In the genomic region with DNA sequence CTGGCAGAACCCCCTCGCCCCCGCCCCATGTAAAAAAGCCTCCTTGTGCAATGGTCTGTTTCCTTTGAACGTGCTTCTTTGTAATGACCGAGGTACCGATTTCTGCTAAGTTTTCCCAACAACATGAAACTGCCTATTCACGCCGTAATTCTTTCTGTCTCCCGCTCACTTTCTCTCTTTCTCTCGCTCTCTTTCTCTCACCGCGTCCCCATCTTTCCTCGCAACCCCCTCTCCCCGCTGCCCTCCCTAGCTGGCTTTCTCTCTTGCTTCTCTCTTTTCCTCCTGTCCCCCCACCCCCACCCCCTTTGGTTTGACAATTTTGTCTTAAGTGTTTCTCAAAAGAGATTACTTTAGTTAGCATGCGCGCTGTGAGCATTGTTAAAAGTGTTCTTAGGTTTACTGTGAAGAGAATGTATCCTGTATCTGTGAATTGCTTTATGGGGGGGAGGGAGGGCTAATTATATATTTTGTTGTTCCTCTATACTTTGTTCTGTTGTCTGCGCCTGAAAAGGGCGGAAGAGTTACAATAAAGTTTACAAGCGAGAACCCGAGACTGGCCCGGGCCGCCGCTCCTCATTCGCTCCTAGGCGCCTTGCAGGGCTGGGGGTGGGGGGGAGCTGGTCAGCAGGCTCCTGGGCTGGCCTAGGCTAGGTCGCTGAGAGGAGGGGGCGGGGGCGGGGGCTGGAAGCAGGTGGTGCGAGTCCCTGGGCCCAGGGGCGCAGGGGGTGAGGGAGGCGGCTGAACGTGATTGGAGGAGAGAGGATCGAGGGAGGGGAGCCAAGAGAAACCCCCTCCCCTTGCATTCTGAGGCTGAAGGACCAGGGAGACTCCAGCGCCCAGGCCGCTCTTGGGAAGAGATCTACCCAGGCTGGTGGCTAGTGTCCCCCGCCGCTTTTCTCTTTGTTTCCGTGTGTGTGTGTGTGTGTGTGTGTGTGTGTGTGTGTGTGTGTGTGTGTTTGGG, we compare ENCODE assay signal across 9 mouse cellular contexts. TPM values are rescaled to one million over a fixed set of nuclear protein-coding genes. Genes with fewer than 3 reads are reported as not detected.
DNase-seq lines count a peak whose midpoint lies in the region; ATAC-seq and TF ChIP-seq lines count a peak whose summit lies in the region.
"Had no signal": no experiment of that assay in that cellular context is flagged by ENCODE, and none has a peak within 500 bp of the region (broad histone marks: within the 10 kb centered on the region; RNA-seq: fewer than 3 reads in every experiment).

No protein-coding gene starts in this region.

- WGBS in heart, embryonic 12.5 days, result under 1% methylated on average over 34 of the region's 37 CpGs
- WGBS in kidney, embryonic 15.5 days, result under 1% methylated on average over 37 of the region's 37 CpGs
- under 1% methylated on average over 36 of the region's 37 CpGs for whole genome bisulfite sequencing in midbrain, embryonic 15.5 days
- WGBS in thymus, adult 2 months, result 10% methylated on average over 36 of the region's 37 CpGs

- H3K4me3 ChIP-seq in heart, embryonic 12.5 days, result peak overlapping the region; percentile 40
- peak overlapping the region; percentile 80 for H3K4me3 ChIP-seq in kidney, embryonic 15.5 days (replicated peaks)
- no peak overlapping the region for H3K4me3 ChIP-seq in midbrain, embryonic 15.5 days
- H3K4me3 ChIP-seq in thymus, adult 2 months (ENCODE audit: control insufficient read depth, insufficient read depth, low read length), result no peak overlapping the region

- H3K4me2 ChIP-seq in heart, embryonic 12.5 days, result peak overlapping the region; percentile 70
- peak overlapping the region; percentile 90 for H3K4me2 ChIP-seq in kidney, embryonic 15.5 days
- peak overlapping the region; percentile 42; the same call in 1 of the 2 replicates for H3K4me2 ChIP-seq in midbrain, embryonic 15.5 days

- TF ChIP-seq POLR2A in thymus, adult 2 months (IDR thresholded peaks at IDR 0.05; ENCODE audit: control insufficient read depth, extremely low read depth, insufficient read depth, low read length, poor library complexity), result no peak

- peaks cover 97% of the 10 kb centered on the region for H3K27me3 ChIP-seq in heart, embryonic 12.5 days (replicated peaks)
- 0 out of 2 replicates have a peak, but pooled peaks cover 3% of the 10 kb centered on the region for H3K27me3 ChIP-seq in kidney, embryonic 15.5 days
- peaks cover 93% of the 10 kb centered on the region for H3K27me3 ChIP-seq in midbrain, embryonic 15.5 days (replicated peaks)
- H3K27me3 ChIP-seq in thymus, adult 2 months (ENCODE audit: control insufficient read depth, insufficient read depth, low read length), result peaks cover 69% of the 10 kb centered on the region

- no peak overlapping the region for H3K27ac ChIP-seq in heart, embryonic 12.5 days (ENCODE audit: poor library complexity, severe bottlenecking)
- peak overlapping the region; percentile 100 for H3K27ac ChIP-seq in kidney, embryonic 15.5 days
- H3K27ac ChIP-seq in midbrain, embryonic 15.5 days, result no peak overlapping the region
- no peak overlapping the region for H3K27ac ChIP-seq in thymus, adult 2 months (ENCODE audit: control insufficient read depth, insufficient read depth, low read length)

- TF ChIP-seq CTCF in thymus, adult 2 months (IDR thresholded peaks at IDR 0.05; ENCODE audit: borderline replicate concordance, control insufficient read depth, extremely low read depth, insufficient read depth, low read length, poor library complexity), result no peak; the same call in 1 of the 2 replicates

- no peaks in the 10 kb centered on the region for H3K36me3 ChIP-seq in heart, embryonic 12.5 days
- H3K36me3 ChIP-seq in kidney, embryonic 15.5 days, result no peaks in the 10 kb centered on the region
- no peaks in the 10 kb centered on the region for H3K36me3 ChIP-seq in midbrain, embryonic 15.5 days (replicated peaks)
- H3K36me3 ChIP-seq in thymus, adult 2 months (ENCODE audit: control insufficient read depth, insufficient read depth, low read length), result no peaks in the 10 kb centered on the region
- H3K36me3 ChIP-seq: G1E had no signal

- H3K9me3 ChIP-seq in heart, embryonic 12.5 days (replicated peaks), result no peaks in the 10 kb centered on the region
- no peaks in the 10 kb centered on the region for H3K9me3 ChIP-seq in kidney, embryonic 15.5 days (replicated peaks)
- H3K9me3 ChIP-seq in midbrain, embryonic 15.5 days, result no peaks in the 10 kb centered on the region
- H3K9me3 ChIP-seq: G1E had no signal

- DNase-seq in heart, adult 11 months, result no peak
- peak; percentile 78 for DNase-seq in embryo, embryonic 11.5 days (ENCODE audit: low read depth, low spot score)
- DNase-seq in right cerebral cortex, postnatal 25 days, result no peak
- DNase-seq in urinary bladder, postnatal 10 days (ENCODE audit: low spot score), result no peak
- no peak for DNase-seq in thymus, adult 2 months

- H3K9ac ChIP-seq in heart, embryonic 12.5 days, result no peak overlapping the region
- H3K9ac ChIP-seq in kidney, embryonic 15.5 days, result peak overlapping the region; percentile 96
- no peak overlapping the region for H3K9ac ChIP-seq in midbrain, embryonic 15.5 days

- peaks cover 30% of the 10 kb centered on the region for H3K4me1 ChIP-seq in heart, embryonic 12.5 days (replicated peaks)
- peaks cover 46% of the 10 kb centered on the region for H3K4me1 ChIP-seq in kidney, embryonic 15.5 days
- peaks cover 6% of the 10 kb centered on the region; the same call in 1 of the 2 replicates for H3K4me1 ChIP-seq in midbrain, embryonic 15.5 days
- H3K4me1 ChIP-seq in thymus, adult 2 months (replicated peaks; ENCODE audit: control insufficient read depth, insufficient read depth, low read length), result peaks cover 5% of the 10 kb centered on the region

- no peak for ATAC-seq in heart, embryonic 12.5 days (ENCODE audit: insufficient number of reproducible peaks, low FRiP score)
- ATAC-seq in kidney, embryonic 15.5 days (replicated peaks; ENCODE audit: low FRiP score), result peak; percentile 91
- ATAC-seq in midbrain, embryonic 15.5 days (replicated peaks), result no peak

RNA-seq across cellular contexts. Expression of a gene that starts 1.4 kb away (rescaled TPM):
- 0.14 and 0.22 TPM in 2 replicates for polyA plus RNA-seq in heart, embryonic 12.5 days (2016; fragmentation: Nextera tagmentation; extraction: Ambion mirVana)
- polyA plus RNA-seq in kidney, embryonic 15.5 days (2015; fragmentation: Nextera tagmentation; extraction: Ambion mirVana), result 58.5 and 62.7 TPM in 2 replicates
- polyA plus RNA-seq in midbrain, embryonic 15.5 days (2015; fragmentation: Nextera tagmentation; extraction: Ambion mirVana), result not detected in 2 replicates
- 0.09 TPM in 1 of 2 replicates, not detected in the other for polyA plus RNA-seq in thymus, adult 2 months (2012; rRNA removed)
- polyA plus RNA-seq: G1E had no signal

RNA-seq across cellular contexts. Expression of a gene that starts 3.3 kb away (rescaled TPM):
- polyA plus RNA-seq in heart, embryonic 12.5 days (2016; fragmentation: Nextera tagmentation; extraction: Ambion mirVana), result 0.06 TPM in 1 of 2 replicates, not detected in the other
- 8.9 and 9.8 TPM in 2 replicates for polyA plus RNA-seq in kidney, embryonic 15.5 days (2015; fragmentation: Nextera tagmentation; extraction: Ambion mirVana)
- polyA plus RNA-seq in midbrain, embryonic 15.5 days (2015; fragmentation: Nextera tagmentation; extraction: Ambion mirVana), result not detected in 2 replicates
- 0.09 and 0.20 TPM in 2 replicates for polyA plus RNA-seq in thymus, adult 2 months (2012; rRNA removed)

RNA-seq across cellular contexts. Expression of a gene that starts 7.2 kb away (rescaled TPM):
- 0.62 TPM in 1 of 2 replicates, not detected in the other for polyA plus RNA-seq in heart, embryonic 12.5 days (2016; fragmentation: Nextera tagmentation; extraction: Ambion mirVana)
- 47.1 and 49.1 TPM in 2 replicates for polyA plus RNA-seq in kidney, embryonic 15.5 days (2015; fragmentation: Nextera tagmentation; extraction: Ambion mirVana)
- polyA plus RNA-seq in midbrain, embryonic 15.5 days (2015; fragmentation: Nextera tagmentation; extraction: Ambion mirVana), result 0.13 and 0.34 TPM in 2 replicates
- 0.18 and 0.50 TPM in 2 replicates for polyA plus RNA-seq in thymus, adult 2 months (2012; rRNA removed)

RNA-seq across cellular contexts. Expression of a gene that starts 13.8 kb away (rescaled TPM):
- polyA plus RNA-seq in heart, embryonic 12.5 days (2016; fragmentation: Nextera tagmentation; extraction: Ambion mirVana), result 0.06 TPM in 1 of 2 replicates, not detected in the other
- 22.3 and 27.2 TPM in 2 replicates for polyA plus RNA-seq in kidney, embryonic 15.5 days (2015; fragmentation: Nextera tagmentation; extraction: Ambion mirVana)
- polyA plus RNA-seq in midbrain, embryonic 15.5 days (2015; fragmentation: Nextera tagmentation; extraction: Ambion mirVana), result not detected in 2 replicates
- polyA plus RNA-seq in thymus, adult 2 months (2012; rRNA removed), result 0.09 and 0.22 TPM in 2 replicates
- polyA plus RNA-seq: G1E had no signal

RNA-seq across cellular contexts. Expression of a gene that starts 18.1 kb away (rescaled TPM):
- 0.14 and 1.9 TPM in 2 replicates for polyA plus RNA-seq in heart, embryonic 12.5 days (2016; fragmentation: Nextera tagmentation; extraction: Ambion mirVana)
- polyA plus RNA-seq in kidney, embryonic 15.5 days (2015; fragmentation: Nextera tagmentation; extraction: Ambion mirVana), result 18.8 and 20.2 TPM in 2 replicates
- 0.09 and 0.70 TPM in 2 replicates for polyA plus RNA-seq in midbrain, embryonic 15.5 days (2015; fragmentation: Nextera tagmentation; extraction: Ambion mirVana)
- polyA plus RNA-seq in thymus, adult 2 months (2012; rRNA removed), result 0.18 and 0.22 TPM in 2 replicates

Comparison
In these comparisons a context has a peak if more than half of its experiments do, and no peak if none do; other contexts are left out.
1. H3K4me3 ChIP-seq: peak in heart, embryonic 12.5 days (single experiment) and kidney, embryonic 15.5 days (single experiment); none in midbrain, embryonic 15.5 days (single experiment) and thymus, adult 2 months (single experiment).
2. RNA of a gene that starts 1.4 kb away (polyA plus RNA-seq): 58.5 to 62.7 TPM in kidney, embryonic 15.5 days; 0.14 to 0.22 TPM in heart, embryonic 12.5 days, 0.09 TPM in thymus, adult 2 months and not detected in midbrain, embryonic 15.5 days; every median in the first group is over 10 times any median in the second.
3. RNA of a gene that starts 7.2 kb away (polyA plus RNA-seq): 47.1 to 49.1 TPM in kidney, embryonic 15.5 days; 0.18 to 0.50 TPM in thymus, adult 2 months, 0.13 to 0.34 TPM in midbrain, embryonic 15.5 days and 0.62 TPM in heart, embryonic 12.5 days; every median in the first group is over 10 times any median in the second.
4. Peak in every context shown above with its lines, with median percentiles within 50 percentile points of each other: H3K4me2 ChIP-seq.